Mouse (Mus musculus) midbrain, embryonic 10.5 days (tissue): ENCODE measurements around the gene Gm17949. TPM values are rescaled to one million over a fixed set of nuclear protein-coding genes. Genes with fewer than 3 reads are reported as not detected.

ENCODE experiments used
- DNase-seq: peaks from one replicate; pipeline ENCODE4 v3.0.0-alpha.2; 2017; ENCODE audit warnings: low spot score
- H3K27ac ChIP-seq: fragments of 300-500 bp; sonication (generic); replicated peaks from 2 replicates; pipeline ENCODE4 v1.5.1; 2016; ENCODE audit warnings: mild to moderate bottlenecking
- H3K27me3 ChIP-seq: fragments of 300-500 bp; sonication (generic); 2 replicates; pipeline ENCODE4 v1.6.1; 2016; ENCODE audit warnings: low read depth, mild to moderate bottlenecking; ENCODE audit not compliant: poor library complexity, severe bottlenecking
- H3K36me3 ChIP-seq: fragments of 300-500 bp; sonication (generic); 2 replicates; pipeline ENCODE4 v1.6.1; 2016; ENCODE audit warnings: mild to moderate bottlenecking, moderate library complexity
- H3K4me1 ChIP-seq: fragments of 300-500 bp; sonication (generic); 2 replicates; pipeline ENCODE4 v1.6.1; 2016
- H3K4me3 ChIP-seq: fragments of 300-500 bp; sonication (generic); 2 replicates; pipeline ENCODE4 v1.5.1; 2016; ENCODE audit warnings: mild to moderate bottlenecking, moderate library complexity
- H3K9me3 ChIP-seq: fragments of 300-500 bp; sonication (generic); replicated peaks from 2 replicates; pipeline ENCODE4 v1.6.1; 2016; ENCODE audit warnings: mild to moderate bottlenecking
- WGBS: fragments of 180-500 bp; shearing (Covaris S2); methylation state at CpG from one replicate; pipeline ENCODE4 v1.1.7; 2016; 5-methylcytosine and 5-hydroxymethylcytosine counted together
- polyA plus RNA-seq: library from polyadenylated mRNA; unstranded; fragments of >200 nt; fragmentation: Nextera tagmentation; extraction: Ambion mirVana; gene quantifications from 2 replicates; pipeline ENCODE4 v1.2.1, GENCODE M21; 2016

Gm17949 gene
- polyA plus RNA-seq, 1 experiment from 2014 or later, result 0.39 TPM

GRCm38 (mm10) chr17:57061069-57061468 is 49.8 kb downstream of the Gm17949 start:
- peaks cover 52% of the 10 kb centered on the region for H3K27me3 ChIP-seq
- H3K4me1 ChIP-seq, result peaks cover 46% of the 10 kb centered on the region
- H3K27ac ChIP-seq, result no peak overlapping the region
- 41% methylated on average over 10 of the region's 10 CpGs for WGBS
- DNase-seq, result peak; percentile 24
- peaks cover 13% of the 10 kb centered on the region for H3K36me3 ChIP-seq
- no peaks in the 10 kb centered on the region for H3K9me3 ChIP-seq
- H3K4me3 ChIP-seq, result peak overlapping the region; percentile 91

- Histone ChIP-seq H3K27ac (no peak overlapping the region), H3K4me1 (peaks cover 46% of the 10 kb centered on the region), H3K36me3 (peaks cover 5% of the 10 kb centered on the region), H3K4me3 (peak overlapping the region; percentile 45), H3K27me3 (peaks cover 57% of the 10 kb centered on the region), H3K9me3 (no peaks in the 10 kb centered on the region)
- WGBS, result 1% methylated on average over 39 of the region's 39 CpGs
- DNase-seq, result no peak
Observed at GRCm38 (mm10) chr17:57062011-57062521, 50.8 kb downstream of the Gm17949 start.

DNA sequence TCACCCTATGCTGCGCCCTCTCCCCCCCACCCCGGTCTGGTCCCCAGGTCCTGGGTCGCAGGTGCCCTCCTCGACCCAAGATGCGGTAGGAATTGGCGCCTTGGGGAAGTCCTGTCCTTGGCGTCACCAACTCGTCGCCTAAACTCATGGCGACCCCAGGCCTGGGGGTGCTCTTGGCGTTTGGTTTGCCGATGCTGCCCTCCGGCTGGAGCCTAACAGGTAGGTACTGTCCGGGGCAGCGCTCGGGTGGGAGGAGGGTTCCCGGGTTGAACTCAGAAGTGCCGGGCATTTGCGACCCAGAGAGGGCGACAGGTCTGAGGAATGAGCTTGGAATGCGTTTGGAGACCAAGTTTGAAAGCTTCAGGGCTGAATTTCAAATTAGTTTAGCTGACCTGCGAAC is 51.3 kb downstream of the Gm17949 start:
- Histone ChIP-seq H3K4me1 (peaks cover 46% of the 10 kb centered on the region), H3K9me3 (no peaks in the 10 kb centered on the region), H3K27me3 (peaks cover 57% of the 10 kb centered on the region), H3K27ac (no peak overlapping the region), H3K4me3 (peak overlapping the region; percentile 45), H3K36me3 (peaks cover under 1% of the 10 kb centered on the region; the same call in 1 of the 2 replicates)
- WGBS, result under 1% methylated on average over 22 of the region's 22 CpGs
- DNase-seq, result no peak

DNA sequence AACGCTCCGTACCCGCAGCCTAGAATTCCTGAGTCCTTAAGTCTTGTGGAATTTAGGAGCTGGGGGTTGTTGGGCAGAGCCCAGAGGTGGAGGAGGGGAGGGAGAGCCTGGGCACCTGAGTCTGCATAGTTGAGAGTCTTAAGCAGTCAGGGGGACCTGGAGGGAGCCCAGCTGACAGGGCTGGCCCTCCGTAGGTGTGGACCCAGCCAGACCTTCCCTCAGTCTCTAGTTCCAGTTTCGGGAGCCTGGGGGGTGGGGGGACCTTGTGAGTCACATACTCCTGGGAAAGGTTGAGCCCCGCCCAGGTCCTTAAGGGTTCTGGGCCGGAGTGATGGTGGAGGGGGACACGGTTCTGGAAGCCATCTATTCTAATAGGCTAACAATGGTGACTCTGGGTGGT is 51.8 kb downstream of the Gm17949 start:
- Histone ChIP-seq H3K4me1 (peaks cover 45% of the 10 kb centered on the region), H3K9me3 (no peaks in the 10 kb centered on the region), H3K36me3 (no peaks in the 10 kb centered on the region), H3K4me3 (no peak overlapping the region), H3K27me3 (peaks cover 57% of the 10 kb centered on the region), H3K27ac (no peak overlapping the region)
- WGBS, result 9% methylated on average over 8 of the region's 8 CpGs
- no peak for DNase-seq

DNA sequence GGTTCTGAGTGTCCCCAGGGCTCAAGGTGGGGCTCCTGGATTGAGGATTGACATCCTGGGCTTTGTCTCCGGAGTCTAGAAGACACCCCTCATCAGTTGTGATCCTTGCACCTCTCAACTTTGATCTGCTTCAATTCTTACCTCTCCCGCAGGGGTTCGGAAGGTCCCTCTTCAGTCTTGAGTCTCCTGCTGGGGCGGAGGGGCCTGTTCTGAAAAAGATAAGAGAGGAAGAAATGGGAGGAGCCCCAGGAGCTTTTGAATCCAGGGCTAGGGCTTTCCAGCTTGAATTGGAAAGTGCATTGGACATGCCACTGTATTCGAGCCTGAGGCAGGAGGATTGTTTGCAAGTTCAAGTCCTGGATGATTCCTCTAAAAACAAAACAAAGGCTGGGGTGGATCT is 55.6 kb downstream of the Gm17949 start:
- H3K36me3 ChIP-seq, result no peaks in the 10 kb centered on the region
- no peak for DNase-seq
- H3K27me3 ChIP-seq, result peaks cover 51% of the 10 kb centered on the region
- H3K9me3 ChIP-seq, result no peaks in the 10 kb centered on the region
- WGBS, result 55% methylated on average over 5 of the region's 5 CpGs
- peaks cover 21% of the 10 kb centered on the region for H3K4me1 ChIP-seq
- no peak overlapping the region for H3K27ac ChIP-seq
- H3K4me3 ChIP-seq, result no peak overlapping the region

DNA sequence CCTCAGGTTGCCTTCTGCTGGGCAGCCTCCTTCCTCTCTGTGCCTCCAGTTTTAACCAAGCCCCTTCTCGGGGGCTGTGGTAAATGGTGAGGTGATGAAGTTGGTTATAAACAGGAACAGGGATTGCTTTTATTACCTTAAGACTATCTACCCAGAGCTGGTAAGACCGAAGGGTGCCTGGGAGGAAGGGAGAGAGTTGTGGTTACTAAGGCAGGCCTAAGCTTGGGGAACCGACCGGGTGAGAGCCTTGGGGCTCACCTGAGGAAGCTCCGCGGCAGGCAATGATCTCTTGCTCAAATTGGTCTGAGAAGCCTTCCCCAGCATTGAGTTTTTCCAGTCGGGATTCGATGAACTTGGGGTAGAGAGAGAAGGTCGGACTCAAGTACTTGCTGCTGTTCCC is 59.0 kb downstream of the Gm17949 start:
- H3K9me3 ChIP-seq, result no peaks in the 10 kb centered on the region
- H3K36me3 ChIP-seq, result no peaks in the 10 kb centered on the region
- H3K4me3 ChIP-seq, result peak overlapping the region; percentile 41
- peak overlapping the region; percentile 57 for H3K27ac ChIP-seq
- no peak for DNase-seq
- WGBS, result 11% methylated on average over 9 of the region's 9 CpGs
- peaks cover 17% of the 10 kb centered on the region for H3K4me1 ChIP-seq
- H3K27me3 ChIP-seq, result peaks cover 26% of the 10 kb centered on the region

DNA sequence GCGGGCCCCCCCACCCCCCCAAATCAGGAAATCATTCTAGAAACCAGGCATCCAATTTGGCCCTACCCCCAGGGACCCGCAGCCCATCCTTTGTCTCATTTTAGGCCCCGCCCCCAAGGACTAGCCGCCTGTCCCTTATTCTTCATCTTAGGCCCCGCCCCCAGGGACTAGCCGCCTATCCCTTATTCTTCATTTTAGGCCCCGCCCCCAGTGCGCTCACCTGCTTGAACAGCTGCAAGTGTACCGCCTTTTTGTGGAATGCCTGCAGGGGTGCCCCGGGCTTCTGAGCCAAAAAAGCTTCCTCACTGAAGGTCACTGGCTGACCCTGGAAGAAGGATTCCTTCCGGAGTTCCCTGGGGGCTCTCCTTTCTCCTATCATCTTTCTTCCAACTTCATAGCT is 59.4 kb downstream of the Gm17949 start:
- H3K36me3 ChIP-seq, result no peaks in the 10 kb centered on the region
- peaks cover 23% of the 10 kb centered on the region for H3K27me3 ChIP-seq
- H3K4me3 ChIP-seq, result peak overlapping the region; percentile 41
- H3K9me3 ChIP-seq, result no peaks in the 10 kb centered on the region
- WGBS, result 3% methylated on average over 11 of the region's 11 CpGs
- DNase-seq, result peak; percentile 63
- peak overlapping the region; percentile 57 for H3K27ac ChIP-seq
- H3K4me1 ChIP-seq, result peaks cover 17% of the 10 kb centered on the region

Other genes with a start within 250 kb of the Gm17949 start
- gene Dus3l, start 246.7 kb upstream of the Gm17949 start, polyA plus RNA-seq, result 44.7 and 45.6 TPM in 2 replicates
- gene Prr22, start 241.2 kb upstream of the Gm17949 start, polyA plus RNA-seq, result 1.5 and 2.2 TPM in 2 replicates
- gene Rfx2, start 180.5 kb upstream of the Gm17949 start, polyA plus RNA-seq, result 9.8 TPM in 2 replicates
- gene Acsbg2, start 137.0 kb upstream of the Gm17949 start, polyA plus RNA-seq, result not detected in 2 replicates
- gene 1700061G19Rik, start 136.0 kb upstream of the Gm17949 start, polyA plus RNA-seq, result 0.48 and 0.66 TPM in 2 replicates
- 67.7 and 77.8 TPM in 2 replicates for gene Mllt1, start 76.1 kb upstream of the Gm17949 start, polyA plus RNA-seq
- not detected in 2 replicates for gene Acer1, start 29.3 kb upstream of the Gm17949 start, polyA plus RNA-seq
- 173 and 174 TPM in 2 replicates for gene Clpp, start 21.2 kb upstream of the Gm17949 start, polyA plus RNA-seq
- 40.2 and 41.3 TPM in 2 replicates for gene Alkbh7, start 14.1 kb upstream of the Gm17949 start, polyA plus RNA-seq
- 0.76 and 0.94 TPM in 2 replicates for gene Pspn, start 11.5 kb upstream of the Gm17949 start, polyA plus RNA-seq
- gene Gtf2f1, start 181 bp upstream of the Gm17949 start, polyA plus RNA-seq, result 81.2 and 83.3 TPM in 2 replicates
- gene Khsrp, start 20.1 kb downstream of the Gm17949 start, polyA plus RNA-seq, result 45.4 and 53.7 TPM in 2 replicates
- gene Slc25a41, start 30.2 kb downstream of the Gm17949 start, polyA plus RNA-seq, result 0.10 TPM in 1 of 2 replicates, not detected in the other
- gene Crb3, start 47.6 kb downstream of the Gm17949 start, polyA plus RNA-seq, result 1.2 and 1.5 TPM in 2 replicates
- 10.4 and 12.6 TPM in 2 replicates for gene Slc25a23, start 48.4 kb downstream of the Gm17949 start, polyA plus RNA-seq
- 1.5 and 2.3 TPM in 2 replicates for gene Dennd1c, start 67.0 kb downstream of the Gm17949 start, polyA plus RNA-seq
- gene Tubb4a, start 76.3 kb downstream of the Gm17949 start, polyA plus RNA-seq, result 68.7 and 128 TPM in 2 replicates
- 11.7 and 12.3 TPM in 2 replicates for gene Tnfsf9, start 93.9 kb downstream of the Gm17949 start, polyA plus RNA-seq
- gene Cd70, start 138.3 kb downstream of the Gm17949 start, polyA plus RNA-seq, result 0.27 TPM in 1 of 2 replicates, not detected in the other
- 0.06 and 0.21 TPM in 2 replicates for gene Tnfsf14, start 182.7 kb downstream of the Gm17949 start, polyA plus RNA-seq
- 0.07 TPM in 1 of 2 replicates, not detected in the other for gene C3, start 216.7 kb downstream of the Gm17949 start, polyA plus RNA-seq
- 23.9 and 26.0 TPM in 2 replicates for gene Gpr108, start 237.0 kb downstream of the Gm17949 start, polyA plus RNA-seq
- gene Trip10, start 238.0 kb downstream of the Gm17949 start, polyA plus RNA-seq, result 34.0 and 42.1 TPM in 2 replicates